Mouse (Mus musculus) small intestine, adult 2 months (tissue): ENCODE data around the gene Serp2.

Experiments used
- CTCF ChIP-seq: fragments of 200-500 bp; IDR thresholded peaks from 2 replicates; pipeline ENCODE4 v1.5.1; 2012; ENCODE audit warnings: low read depth, mild to moderate bottlenecking, control low read depth, inconsistent platforms, low read length, moderate library complexity, mixed read lengths; ENCODE audit not compliant: insufficient replicate concordance, insufficient read length; ENCODE audit errors: extremely low read depth
- POLR2A ChIP-seq: fragments of 200-500 bp; IDR thresholded peaks from 2 replicates; pipeline ENCODE4 v1.6.1; 2012; ENCODE audit warnings: low read depth, mild to moderate bottlenecking, control low read depth, inconsistent platforms, low read length, moderate library complexity

DNA sequence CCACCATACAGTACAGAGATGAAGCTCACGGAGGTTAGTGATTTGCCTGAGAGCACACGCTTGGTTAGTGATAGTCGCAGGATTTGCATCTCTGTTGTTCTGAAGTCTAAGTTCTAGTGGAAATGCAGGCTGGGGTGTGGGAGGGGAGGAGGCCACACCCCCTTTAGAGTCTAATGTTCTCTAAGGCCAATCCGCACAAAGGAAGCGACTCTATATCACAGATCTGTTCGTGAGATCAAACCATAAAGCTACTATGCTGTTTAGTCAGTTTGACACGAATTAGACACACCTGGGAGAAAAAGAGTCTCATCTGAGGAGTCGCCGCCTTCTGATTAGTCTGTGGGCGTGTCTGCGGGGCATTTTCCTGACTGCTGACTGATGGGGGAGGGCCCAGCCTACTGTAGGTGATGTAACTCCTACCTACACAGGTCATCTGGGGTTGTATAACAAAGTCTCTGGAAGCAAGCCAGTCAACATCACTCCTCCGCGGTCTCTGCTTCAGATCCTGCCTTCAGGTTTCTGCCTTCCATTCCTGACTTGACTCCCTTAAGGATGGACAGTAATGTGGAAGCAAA is 29.2 kb upstream of the Serp2 start:
- TF ChIP-seq CTCF (no peak), POLR2A (no peak)
